Mouse (Mus musculus): Measurements from ENCODE around the gene Igf2bp2. TPM values are rescaled to one million over a fixed set of nuclear protein-coding genes. Genes with fewer than 3 reads are reported as not detected.

Gene Igf2bp2
- polyA plus RNA-seq, 1 experiment from 2014 or later: 5.2 TPM

DNA sequence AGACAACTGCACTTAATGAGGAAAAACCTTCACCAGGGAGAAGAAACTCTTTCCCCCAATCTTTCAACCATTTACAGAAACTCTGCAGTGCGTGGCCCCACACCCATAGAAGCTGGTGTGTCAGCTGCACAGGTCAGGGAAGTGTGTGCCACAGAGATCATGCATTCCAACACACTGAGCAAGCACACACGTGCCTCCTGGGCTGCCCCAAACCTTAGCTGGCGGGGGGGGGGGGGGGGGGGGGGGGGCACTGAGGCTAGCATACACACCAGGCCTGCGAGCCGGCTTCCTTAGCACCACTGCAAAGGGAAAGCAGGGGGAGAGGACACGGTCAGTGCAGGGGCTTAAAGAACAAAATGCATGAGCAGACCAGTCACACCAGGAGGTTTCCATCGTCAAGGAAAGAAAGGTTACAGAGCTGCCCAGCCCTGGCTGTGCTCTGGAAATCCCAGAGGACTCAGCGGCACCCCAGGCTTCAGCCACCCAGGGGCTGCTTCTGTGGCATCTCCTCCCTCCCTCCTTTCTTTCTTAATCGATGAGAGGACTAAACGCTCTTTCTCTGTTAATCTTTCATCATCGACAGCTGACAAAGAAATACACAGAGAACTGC is 11.3 kb downstream of the Igf2bp2 start:
- Histone ChIP-seq H3K36me3 (replicated peaks; ENCODE audit: insufficient read depth, low read length) (no peaks in the 10 kb centered on the region), H3K9ac (replicated peaks) (no peak overlapping the region), H3K9me3 (ENCODE audit: low read length) (no peaks in the 10 kb centered on the region), H3K27me3 (ENCODE audit: insufficient read depth, low read length) (no peaks in the 10 kb centered on the region), H3K27ac (ENCODE audit: low read depth) (no peak overlapping the region), H3K4me3 (ENCODE audit: low read depth, low read length) (no peak overlapping the region), H3K4me1 (ENCODE audit: insufficient read depth) (0 out of 2 replicates have a peak, but pooled peaks cover 5% of the 10 kb centered on the region), H3K4me2 (ENCODE audit: low read depth, low read length) (no peak overlapping the region)
- DNase-seq (no peak), ATAC-seq (no peak)
- TF ChIP-seq CTCF (IDR thresholded peaks at IDR 0.05; ENCODE audit: low read depth) (no peak), EP300 (IDR thresholded peaks at IDR 0.05; ENCODE audit: low read depth) (no peak)
- 51% methylated on average over 10 of the region's 11 CpGs for WGBS (ENCODE audit: insufficient replicate concordance)

DNA sequence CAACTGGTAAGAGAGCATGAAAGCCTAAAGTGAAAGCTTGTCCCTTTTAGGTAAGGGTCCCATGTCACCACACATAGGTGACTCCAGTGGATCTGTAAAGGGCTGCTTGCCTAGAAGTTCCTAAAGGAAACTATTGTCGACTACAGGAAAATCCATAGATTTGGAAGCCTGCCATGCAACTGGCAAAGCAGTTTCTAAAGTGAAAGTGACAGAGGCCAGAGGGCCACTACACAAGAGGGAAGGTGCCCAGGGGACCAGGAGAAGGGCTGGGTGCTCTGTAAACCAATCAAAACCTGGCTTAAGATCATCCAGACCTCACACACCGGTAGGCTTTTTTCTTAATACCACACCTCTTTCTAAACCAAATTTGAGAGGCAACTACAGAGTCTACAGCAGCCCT is 12.7 kb downstream of the Igf2bp2 start:
- H3K9ac ChIP-seq (replicated peaks): no peak overlapping the region; the same call in 1 of the 2 replicates
- no peaks in the 10 kb centered on the region for H3K9me3 ChIP-seq (ENCODE audit: low read length)
- H3K27me3 ChIP-seq (ENCODE audit: insufficient read depth, low read length): no peaks in the 10 kb centered on the region
- 36% methylated on average over 2 of the region's 2 CpGs for WGBS (ENCODE audit: insufficient replicate concordance)
- ATAC-seq (peak; percentile 45), DNase-seq (peak; percentile 25)
- H3K36me3 ChIP-seq (replicated peaks; ENCODE audit: insufficient read depth, low read length): no peaks in the 10 kb centered on the region
- H3K27ac ChIP-seq (ENCODE audit: low read depth): peak overlapping the region; percentile 24; the same call in 1 of the 2 replicates
- TF ChIP-seq CTCF (IDR thresholded peaks at IDR 0.05; ENCODE audit: low read depth): no peak
- H3K4me1 ChIP-seq (ENCODE audit: insufficient read depth): 0 out of 2 replicates have a peak, but pooled peaks cover 5% of the 10 kb centered on the region
- H3K4me2 ChIP-seq (ENCODE audit: low read depth, low read length): peak overlapping the region; percentile 28; the same call in 1 of the 2 replicates
- no peak overlapping the region for H3K4me3 ChIP-seq (ENCODE audit: low read depth, low read length)

DNA sequence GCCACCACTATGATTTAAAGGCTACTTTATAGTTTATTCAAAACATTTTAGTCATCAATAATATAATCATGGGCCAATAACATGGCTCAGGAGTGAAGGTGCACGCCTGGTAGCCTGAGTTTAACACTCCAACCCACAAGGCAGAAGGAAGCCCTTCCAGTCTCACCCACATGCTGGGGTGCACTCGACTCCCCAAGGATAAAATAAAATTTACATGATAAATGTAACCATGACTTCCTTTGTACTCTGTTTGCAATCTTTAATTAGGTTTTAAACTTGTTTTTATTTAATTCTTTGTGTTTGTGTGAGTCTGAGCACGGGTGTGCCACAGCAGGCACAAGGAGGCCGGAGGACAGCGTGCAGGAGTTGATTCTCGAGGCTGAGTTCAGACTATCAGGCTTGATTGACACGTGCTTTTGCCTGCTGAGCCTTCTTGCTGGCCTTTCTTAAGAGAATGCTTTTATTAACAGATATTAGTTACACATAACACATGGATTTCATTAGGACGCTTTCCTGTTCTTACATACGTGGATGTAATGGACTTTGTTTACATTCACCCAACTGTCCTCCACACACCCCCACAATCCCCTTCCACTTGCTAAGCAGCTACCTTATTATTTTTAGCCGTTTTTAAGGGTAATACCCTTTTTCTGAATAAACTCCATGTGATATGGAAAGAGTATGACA is 13.3 kb downstream of the Igf2bp2 start:
- TF ChIP-seq EP300 (IDR thresholded peaks at IDR 0.05; ENCODE audit: low read depth) (no peak), CTCF (IDR thresholded peaks at IDR 0.05; ENCODE audit: low read depth) (no peak)
- Histone ChIP-seq H3K4me1 (ENCODE audit: insufficient read depth) (0 out of 2 replicates have a peak, but pooled peaks cover 6% of the 10 kb centered on the region), H3K27ac (ENCODE audit: low read depth) (no peak overlapping the region), H3K4me2 (ENCODE audit: low read depth, low read length) (no peak overlapping the region; the same call in 1 of the 2 replicates), H3K9ac (replicated peaks) (no peak overlapping the region; the same call in 1 of the 2 replicates), H3K9me3 (ENCODE audit: low read length) (no peaks in the 10 kb centered on the region), H3K36me3 (replicated peaks; ENCODE audit: insufficient read depth, low read length) (no peaks in the 10 kb centered on the region), H3K27me3 (ENCODE audit: insufficient read depth, low read length) (no peaks in the 10 kb centered on the region), H3K4me3 (ENCODE audit: low read depth, low read length) (no peak overlapping the region)
- no peak for DNase-seq
- ATAC-seq: no peak
- WGBS (ENCODE audit: insufficient replicate concordance): 66% methylated on average over 10 of the region's 10 CpGs

DNA sequence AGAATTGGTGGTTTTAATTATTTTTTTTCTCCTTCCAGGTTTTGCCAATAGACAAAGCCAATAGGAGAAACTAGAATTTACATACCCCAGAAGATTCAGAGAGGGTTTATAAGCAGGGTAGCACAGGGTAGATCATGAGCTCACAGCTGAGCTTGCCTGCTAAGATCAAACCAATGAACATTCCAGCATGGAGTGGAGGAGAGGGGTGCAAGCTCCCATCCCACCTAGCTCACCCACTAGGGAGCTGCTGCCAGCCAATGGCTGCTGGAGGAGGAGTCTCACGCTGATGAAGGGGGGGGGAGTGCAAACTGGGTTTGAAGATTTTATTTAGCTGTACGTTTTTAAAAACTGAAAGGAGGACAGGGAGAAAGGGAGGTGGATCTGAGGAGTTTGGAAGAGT is 14.0 kb downstream of the Igf2bp2 start:
- H3K36me3 ChIP-seq (replicated peaks; ENCODE audit: insufficient read depth, low read length): no peaks in the 10 kb centered on the region
- 0 out of 2 replicates have a peak, but pooled peaks cover 6% of the 10 kb centered on the region for H3K4me1 ChIP-seq (ENCODE audit: insufficient read depth)

DNA sequence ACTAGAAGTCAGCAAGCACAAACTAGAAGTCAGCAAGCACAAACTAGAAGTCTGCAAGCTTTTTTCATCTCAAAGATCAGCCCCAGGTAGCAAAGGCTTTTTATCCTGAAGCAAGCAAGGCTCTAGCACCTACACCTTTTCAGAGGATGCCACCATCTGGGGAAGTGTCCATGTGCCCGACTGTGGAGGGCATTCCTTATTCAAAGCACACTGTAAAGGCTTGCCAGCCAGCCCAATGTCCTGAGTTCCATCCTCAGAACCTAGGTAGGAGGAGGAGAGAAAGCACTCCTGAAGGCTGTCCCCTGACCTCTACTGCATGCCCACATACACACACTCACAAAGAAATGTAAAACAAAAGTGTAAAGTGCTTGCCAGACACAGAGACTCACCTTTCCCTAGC is 16.0 kb downstream of the Igf2bp2 start:
- no peaks in the 10 kb centered on the region for H3K9me3 ChIP-seq (ENCODE audit: low read length)
- no peak overlapping the region for H3K4me2 ChIP-seq (ENCODE audit: low read depth, low read length)
- 52% methylated on average over 1 of the region's 1 CpGs for whole genome bisulfite sequencing (ENCODE audit: insufficient replicate concordance)
- ATAC-seq (no peak), DNase-seq (no peak)
- H3K9ac ChIP-seq (replicated peaks): no peak overlapping the region
- no peaks in the 10 kb centered on the region for H3K27me3 ChIP-seq (ENCODE audit: insufficient read depth, low read length)
- TF ChIP-seq CTCF (IDR thresholded peaks at IDR 0.05; ENCODE audit: low read depth): no peak
- no peak for TF ChIP-seq EP300 (IDR thresholded peaks at IDR 0.05; ENCODE audit: low read depth)
- H3K4me1 ChIP-seq (ENCODE audit: insufficient read depth): 0 out of 2 replicates have a peak, but pooled peaks cover 2% of the 10 kb centered on the region
- H3K27ac ChIP-seq (ENCODE audit: low read depth): no peak overlapping the region
- no peaks in the 10 kb centered on the region for H3K36me3 ChIP-seq (replicated peaks; ENCODE audit: insufficient read depth, low read length)
- H3K4me3 ChIP-seq (ENCODE audit: low read depth, low read length): no peak overlapping the region

More for the DNA sequence above, 14.0 kb downstream of the Igf2bp2 start:
- DNase-seq (no peak), ATAC-seq (no peak)
- WGBS (ENCODE audit: insufficient replicate concordance): 85% methylated on average over 2 of the region's 2 CpGs
- Histone ChIP-seq H3K4me2 (ENCODE audit: low read depth, low read length) (no peak overlapping the region), H3K9me3 (ENCODE audit: low read length) (no peaks in the 10 kb centered on the region), H3K9ac (replicated peaks) (no peak overlapping the region), H3K4me3 (ENCODE audit: low read depth, low read length) (no peak overlapping the region), H3K27ac (ENCODE audit: low read depth) (no peak overlapping the region), H3K27me3 (ENCODE audit: insufficient read depth, low read length) (no peaks in the 10 kb centered on the region)
- TF ChIP-seq EP300 (IDR thresholded peaks at IDR 0.05; ENCODE audit: low read depth): no peak
- TF ChIP-seq CTCF (IDR thresholded peaks at IDR 0.05; ENCODE audit: low read depth): no peak

DNA sequence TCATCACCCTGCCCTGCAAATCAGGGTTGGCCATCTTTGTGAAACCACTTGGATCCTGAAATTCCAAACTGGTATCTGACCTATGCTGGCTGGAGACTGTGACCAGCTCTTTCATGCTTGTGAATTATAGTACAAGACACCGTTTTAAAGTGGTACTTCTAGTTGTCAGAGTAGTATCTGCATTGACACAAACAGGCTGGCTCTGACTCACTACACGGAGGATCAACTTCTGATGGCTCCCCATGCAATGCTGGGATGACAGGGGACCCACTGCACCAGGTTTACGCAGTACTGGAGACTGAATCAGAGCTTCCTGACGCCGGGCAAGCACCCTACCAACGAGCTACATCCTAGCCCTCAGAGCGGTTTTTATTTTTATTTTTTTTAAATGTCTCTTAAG is 17.0 kb downstream of the Igf2bp2 start:
- no peaks in the 10 kb centered on the region for H3K27me3 ChIP-seq (ENCODE audit: insufficient read depth, low read length)
- 0 out of 2 replicates have a peak, but pooled peaks cover 2% of the 10 kb centered on the region for H3K4me1 ChIP-seq (ENCODE audit: insufficient read depth)
- no peaks in the 10 kb centered on the region for H3K9me3 ChIP-seq (ENCODE audit: low read length)
- H3K4me3 ChIP-seq (ENCODE audit: low read depth, low read length): no peak overlapping the region
- no peak overlapping the region for H3K9ac ChIP-seq (replicated peaks)
- H3K27ac ChIP-seq (ENCODE audit: low read depth): no peak overlapping the region
- 74% methylated on average over 7 of the region's 7 CpGs for WGBS (ENCODE audit: insufficient replicate concordance)
- no peak for ATAC-seq
- TF ChIP-seq CTCF (IDR thresholded peaks at IDR 0.05; ENCODE audit: low read depth) (no peak), EP300 (IDR thresholded peaks at IDR 0.05; ENCODE audit: low read depth) (no peak)
- H3K36me3 ChIP-seq (replicated peaks; ENCODE audit: insufficient read depth, low read length): no peaks in the 10 kb centered on the region
- no peak for DNase-seq
- no peak overlapping the region for H3K4me2 ChIP-seq (ENCODE audit: low read depth, low read length)

All from liver, postnatal 0 days (tissue).